Mouse (Mus musculus) liver, postnatal 0 days (tissue): Measurements from ENCODE around the gene Gm20388.

Source experiments
- CTCF ChIP-seq: sonication (generic); IDR thresholded peaks from 2 replicates; pipeline ENCODE4 v1.5.1; 2016; ENCODE audit warnings: antibody characterized with exemption, low read depth
- EP300 ChIP-seq: IDR thresholded peaks from 2 replicates; pipeline ENCODE4 v1.6.1; 2016; ENCODE audit warnings: antibody characterized with exemption, low read depth, mild to moderate bottlenecking

GRCm38 (mm10) chr8:121289346-121289745 lies 1378.7 kb downstream of the Gm20388 start:
- TF ChIP-seq CTCF, result no peak
- no peak for TF ChIP-seq EP300
